Mouse (Mus musculus) hindlimb bud, embryonic 11.5 days (tissue): Measurements from ENCODE around the gene Dpep1.

Experiments
- DNase-seq: peaks from one replicate; pipeline ENCODE4 v3.0.0-alpha.2; 2012; ENCODE audit warnings: low read depth, low spot score; ENCODE audit errors: extremely low spot score

The Dpep1 gene

DNA sequence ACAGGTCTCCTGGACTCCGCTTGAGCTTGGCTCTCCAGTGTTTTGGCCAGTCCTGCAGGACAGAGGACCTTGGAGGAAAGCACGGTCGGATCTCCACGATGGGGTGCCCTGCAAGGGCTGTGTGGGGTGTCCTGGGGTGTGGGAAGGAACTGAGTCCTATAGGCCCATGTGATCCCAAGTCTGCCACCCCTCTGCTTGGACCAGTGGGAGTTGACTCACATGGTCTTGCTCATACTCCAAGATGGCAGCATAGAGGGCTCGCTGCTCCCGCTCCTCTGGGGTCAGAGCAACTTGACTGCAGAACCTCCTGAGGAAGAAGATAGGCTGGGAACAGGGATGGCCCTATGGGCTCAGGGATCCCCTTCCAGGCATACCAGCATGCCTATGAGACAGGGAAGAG lies 61.7 kb downstream of the Dpep1 start:
- no peak for DNase-seq

DNA sequence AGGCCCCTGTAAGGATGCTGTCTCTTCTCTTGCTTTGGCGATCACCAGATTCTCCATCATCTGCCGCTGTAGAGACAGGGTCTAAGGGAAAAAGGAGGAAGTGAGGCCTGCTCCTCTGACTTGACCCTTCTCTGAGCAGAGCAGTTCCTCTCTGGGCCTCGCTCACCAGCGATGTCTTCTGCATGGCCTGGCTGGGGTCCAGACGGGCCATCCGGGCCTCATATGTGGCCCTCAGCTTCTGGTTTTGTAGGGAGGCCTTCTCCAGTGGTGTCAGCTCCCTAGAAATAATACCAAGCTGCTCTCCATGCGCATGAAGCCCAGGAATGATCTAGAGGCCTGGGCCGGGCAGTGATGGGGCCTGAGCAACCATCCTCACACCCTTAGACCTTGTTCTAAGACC lies 62.6 kb downstream of the Dpep1 start:
- DNase-seq = no peak

DNA sequence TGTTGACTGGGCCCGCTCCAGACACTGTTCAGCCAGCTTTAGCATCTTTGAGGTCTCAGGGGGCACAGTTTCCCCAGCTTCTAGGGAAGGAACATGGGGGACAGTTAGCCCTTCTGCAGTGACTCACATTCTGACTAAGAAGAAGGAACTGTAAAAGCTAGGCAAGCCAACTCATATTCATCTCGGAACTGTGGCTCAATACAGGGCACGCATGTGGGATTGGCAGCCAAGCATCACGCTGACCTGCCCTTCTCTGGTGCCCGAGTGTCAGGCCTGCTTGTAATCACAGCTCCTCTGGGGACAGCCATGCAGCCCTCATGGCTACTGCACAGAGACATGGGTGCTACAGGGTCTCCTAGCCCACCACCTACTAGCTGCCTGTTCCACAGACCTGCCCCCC lies 64.9 kb downstream of the Dpep1 start:
- no peak for DNase-seq
